Mouse (Mus musculus) adrenal gland, postnatal 14 days (tissue): ENCODE results near the gene D1Ertd622e. TPM values are rescaled to one million over a fixed set of nuclear protein-coding genes. Genes with fewer than 3 reads are reported as not detected.
"Not testable (repeated sequence)": the region's sequence is repeated elsewhere in the genome, so short reads cannot be mapped to it uniquely, and the experiment has no call there.

Experiments
- DNase-seq: peaks from one replicate; pipeline ENCODE4 v3.0.0; 2021; ENCODE audit warnings: mixed read lengths
- total RNA-seq: library from RNA; stranded (reverse); gene quantifications from 2 replicates; pipeline ENCODE4 v1.2.3, GENCODE M21; 2021

D1Ertd622e gene
- total RNA-seq, 1 experiment from 2014 or later: 16.3 TPM

DNA sequence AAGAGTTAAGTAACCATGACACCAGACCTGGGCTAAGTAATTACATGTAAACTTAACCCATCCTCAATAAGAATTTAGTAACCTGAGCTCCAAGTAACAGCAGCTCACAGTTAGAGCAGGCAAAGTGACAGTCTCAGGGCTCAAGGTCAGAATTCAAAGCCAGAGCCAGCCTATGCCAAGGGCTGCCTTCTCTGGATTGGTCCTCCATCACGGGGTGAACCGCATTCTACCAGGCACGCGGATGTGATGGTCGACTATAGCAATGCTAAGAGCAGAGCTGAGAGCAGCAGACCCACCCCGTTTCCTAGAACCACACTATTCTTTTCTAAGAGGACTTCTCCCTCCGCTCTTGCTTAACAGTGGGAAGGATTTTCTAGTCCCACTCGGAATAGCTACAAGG lies 27.8 kb downstream of the D1Ertd622e start:
- DNase-seq: no peak

DNA sequence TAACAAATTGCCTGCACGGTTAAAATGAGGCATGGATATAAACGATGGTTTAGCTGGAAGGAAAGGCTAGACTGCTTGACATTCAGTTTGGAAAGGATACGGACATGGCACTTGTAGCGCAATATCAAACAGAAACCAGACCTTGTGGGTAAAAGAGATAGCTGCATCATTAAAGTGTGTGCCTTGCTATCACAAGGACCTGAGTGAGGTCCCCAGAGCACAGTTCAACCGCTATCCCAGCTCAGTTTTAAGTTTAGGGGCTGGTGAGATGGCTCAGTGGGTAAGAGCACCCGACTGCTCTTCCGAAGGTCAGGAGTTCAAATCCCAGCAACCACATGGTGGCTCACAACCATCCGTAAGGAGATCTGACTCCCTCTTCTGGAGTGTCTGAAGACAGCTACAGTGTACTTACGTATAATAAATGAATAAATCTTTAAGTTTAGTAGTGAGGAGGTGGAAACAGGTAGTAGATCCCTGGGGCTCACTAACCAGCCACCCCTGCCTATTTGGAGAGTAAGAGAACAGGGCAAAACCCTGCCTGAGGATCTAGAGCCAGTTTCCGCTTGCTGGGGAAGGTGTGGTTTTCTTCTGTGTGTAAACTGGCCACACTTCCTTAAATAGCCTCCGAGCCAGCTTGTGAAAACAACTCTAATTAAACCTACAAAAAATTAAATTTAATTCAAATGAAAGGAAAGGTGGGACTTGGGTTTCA lies 29.2 kb downstream of the D1Ertd622e start:
- DNase-seq: no peak

DNA sequence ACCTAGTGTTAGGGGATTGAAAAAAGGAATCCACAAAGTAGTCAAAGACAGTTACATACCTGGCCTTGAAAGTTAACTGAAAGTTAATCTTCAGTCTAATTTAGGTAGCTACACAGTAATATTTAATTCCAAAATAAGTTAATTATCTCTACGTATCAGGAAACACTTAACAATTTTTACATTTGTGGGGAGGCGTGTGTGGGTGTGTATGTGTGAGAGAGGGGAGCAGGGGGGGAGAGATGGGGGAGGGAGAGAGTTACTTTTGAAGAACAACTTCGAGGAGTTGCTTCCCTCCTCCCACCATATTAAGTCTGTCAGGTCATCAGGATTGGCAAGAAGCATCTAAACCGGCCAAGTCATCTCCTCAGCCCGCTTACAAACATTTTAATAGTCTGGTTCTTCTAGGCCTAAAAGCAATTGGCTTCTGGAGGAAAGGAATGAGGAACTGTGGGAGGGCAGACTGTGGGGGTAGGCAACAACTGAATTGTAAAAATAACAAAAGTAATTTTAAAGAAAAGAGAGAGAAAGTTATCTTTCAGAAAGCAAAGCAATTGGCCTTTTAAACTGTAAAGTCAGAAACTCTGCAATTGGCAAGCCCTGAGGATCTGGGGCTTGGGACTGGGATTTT lies 29.9 kb downstream of the D1Ertd622e start:
- no peak for DNase-seq

DNA sequence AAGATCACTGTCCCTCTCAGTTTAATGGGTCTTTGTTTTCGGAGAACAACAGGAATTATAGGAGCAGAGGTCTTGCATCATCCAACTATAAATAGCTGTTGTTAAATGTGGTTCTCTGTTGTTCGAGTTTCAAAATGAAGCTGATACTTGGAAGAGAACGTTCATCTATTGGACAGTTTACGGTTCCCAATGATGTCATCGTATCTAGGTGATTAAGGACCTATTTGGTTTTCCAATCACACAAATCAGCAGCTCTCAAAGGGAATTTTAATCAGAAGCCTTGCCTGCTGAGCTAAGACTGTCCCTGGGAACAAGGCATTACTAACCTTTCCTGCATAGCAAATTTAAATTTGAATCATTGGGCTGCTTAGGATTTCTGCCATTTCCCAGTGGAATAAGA lies 31.7 kb downstream of the D1Ertd622e start:
- no peak for DNase-seq

DNA sequence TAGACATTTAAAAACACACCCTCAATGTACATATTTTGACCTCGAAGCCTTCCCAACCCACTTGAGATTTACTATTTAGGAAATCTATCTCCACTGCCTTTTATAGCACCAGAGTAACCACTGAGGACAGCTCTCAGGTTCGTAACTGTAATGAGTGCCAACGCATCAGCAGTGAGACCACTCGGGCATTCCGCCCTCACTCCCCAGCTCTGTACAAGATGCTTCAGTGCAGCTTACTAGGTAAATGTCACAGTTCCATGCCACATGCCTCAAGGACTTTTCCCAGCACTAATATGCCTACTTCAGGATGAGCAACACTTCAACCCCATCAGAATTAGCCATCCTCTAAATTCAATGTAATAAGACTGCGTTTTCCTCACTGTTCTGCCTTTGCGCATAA lies 33.0 kb downstream of the D1Ertd622e start:
- DNase-seq: no peak

DNA sequence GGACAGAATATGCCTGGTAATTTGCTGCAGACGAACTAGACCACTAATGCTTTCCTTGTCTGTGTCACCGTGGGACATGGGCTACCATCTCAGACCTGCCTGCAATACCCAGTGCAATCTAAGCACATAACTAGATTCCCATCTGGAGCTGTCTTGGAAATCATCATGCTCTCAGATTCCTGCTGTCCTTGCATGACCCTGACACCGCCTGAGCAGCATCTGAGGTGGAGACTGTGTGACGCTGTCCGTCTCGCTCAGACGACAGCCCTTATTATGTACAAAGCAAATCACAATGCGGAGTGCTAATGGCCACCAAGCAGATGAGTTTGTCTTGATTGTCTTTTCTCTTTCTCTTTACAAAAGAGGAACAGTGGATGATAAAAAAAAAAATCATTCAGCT lies 33.9 kb downstream of the D1Ertd622e start:
- no peak for DNase-seq

DNA sequence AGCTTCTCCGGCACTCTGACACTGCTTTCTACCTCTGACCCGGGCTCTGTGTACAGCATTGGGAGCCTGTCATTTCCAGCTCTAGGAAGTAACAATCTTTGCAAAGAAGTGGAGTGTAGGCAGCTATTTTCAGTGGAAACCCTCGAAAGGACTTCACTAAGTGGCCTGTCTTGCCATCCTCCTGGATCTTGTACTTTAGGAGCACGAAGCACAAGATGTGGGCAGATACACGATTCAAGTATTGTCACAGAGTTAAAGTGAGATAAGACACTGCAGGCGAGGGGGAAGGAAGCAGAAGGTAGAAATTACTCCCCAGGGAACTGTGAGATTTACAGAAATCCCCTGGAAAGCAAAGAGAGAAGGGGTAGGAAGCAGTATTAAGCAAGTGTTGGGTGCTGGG lies 36.4 kb downstream of the D1Ertd622e start:
- no peak for DNase-seq

DNA sequence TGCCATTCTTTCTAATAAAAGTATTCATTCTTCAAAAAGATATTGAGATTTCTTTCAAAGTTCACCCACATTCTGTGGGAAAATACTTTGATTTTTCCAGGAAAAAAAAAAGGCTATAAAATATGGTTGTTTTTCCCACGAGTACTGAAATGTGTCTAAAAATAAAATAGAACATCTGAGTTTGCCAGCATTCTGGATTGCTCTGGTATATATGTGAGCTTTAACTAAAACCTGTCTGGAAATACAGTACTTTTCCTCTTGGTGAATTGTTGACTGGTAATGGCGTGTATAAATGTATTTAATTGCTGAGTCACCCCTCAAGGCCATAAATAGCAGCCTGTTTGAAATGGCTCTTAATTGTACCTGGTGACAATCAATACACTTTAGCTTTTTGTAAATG lies 37.5 kb downstream of the D1Ertd622e start:
- no peak for DNase-seq

DNA sequence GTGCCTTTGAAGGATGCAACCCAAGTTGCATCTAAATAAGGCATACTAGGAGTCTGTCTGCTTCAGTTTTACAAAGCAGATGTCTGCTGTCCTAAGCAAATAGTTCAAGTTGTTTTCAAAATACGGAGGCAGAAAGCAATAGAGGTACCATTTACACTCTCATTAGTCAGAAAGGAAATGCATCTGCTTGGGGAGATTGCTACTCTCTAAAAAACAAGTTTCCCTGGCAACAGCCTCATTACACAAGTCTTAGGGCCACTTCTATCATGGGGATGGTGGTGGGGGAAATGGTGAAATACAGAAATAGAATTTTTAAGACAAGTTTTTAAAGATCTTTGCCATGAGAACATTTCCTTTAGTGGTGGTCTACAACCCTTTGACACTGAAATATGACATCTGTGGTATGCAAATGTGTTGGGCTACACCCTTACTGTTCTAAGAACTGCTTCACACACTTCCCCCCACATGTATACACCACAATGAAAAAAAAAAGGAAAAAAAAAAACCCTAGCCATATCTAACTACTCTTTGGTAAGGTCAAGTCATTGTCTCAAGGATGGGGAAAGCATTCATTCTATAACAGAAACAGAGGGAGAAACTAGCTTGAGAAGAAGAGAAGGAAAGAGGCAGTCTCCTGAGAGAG lies 38.5 kb downstream of the D1Ertd622e start:
- no peak for DNase-seq

DNA sequence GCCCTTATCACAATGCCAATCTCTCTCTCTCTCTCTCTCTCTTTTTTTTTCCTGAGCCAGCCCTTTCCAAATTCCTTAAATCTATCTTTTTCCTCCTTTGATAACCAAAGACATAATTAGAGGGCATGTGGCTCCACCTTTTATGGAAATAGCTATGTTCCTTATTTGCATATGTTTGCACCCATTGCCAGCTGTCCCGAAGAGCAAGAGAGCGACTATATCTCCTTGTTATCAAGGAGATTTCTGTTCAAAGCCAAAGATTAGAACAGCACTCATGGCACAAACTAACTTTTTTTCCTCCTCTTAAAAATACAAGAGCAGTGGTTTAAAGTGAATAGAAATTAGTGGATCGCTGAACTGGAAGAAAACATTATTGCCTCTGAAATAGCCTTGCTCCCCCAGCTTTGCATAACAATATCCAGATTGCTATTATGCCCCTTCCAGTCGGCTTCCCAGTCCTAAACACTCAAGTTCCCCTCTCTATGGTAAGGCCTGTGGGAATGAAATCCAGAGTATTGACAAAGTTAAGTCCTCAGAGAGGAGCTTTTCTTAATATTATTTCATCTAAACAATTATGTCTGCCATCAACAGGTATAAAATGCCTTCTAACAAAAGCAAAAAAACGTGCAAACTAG lies 39.2 kb downstream of the D1Ertd622e start:
- DNase-seq: no peak

DNA sequence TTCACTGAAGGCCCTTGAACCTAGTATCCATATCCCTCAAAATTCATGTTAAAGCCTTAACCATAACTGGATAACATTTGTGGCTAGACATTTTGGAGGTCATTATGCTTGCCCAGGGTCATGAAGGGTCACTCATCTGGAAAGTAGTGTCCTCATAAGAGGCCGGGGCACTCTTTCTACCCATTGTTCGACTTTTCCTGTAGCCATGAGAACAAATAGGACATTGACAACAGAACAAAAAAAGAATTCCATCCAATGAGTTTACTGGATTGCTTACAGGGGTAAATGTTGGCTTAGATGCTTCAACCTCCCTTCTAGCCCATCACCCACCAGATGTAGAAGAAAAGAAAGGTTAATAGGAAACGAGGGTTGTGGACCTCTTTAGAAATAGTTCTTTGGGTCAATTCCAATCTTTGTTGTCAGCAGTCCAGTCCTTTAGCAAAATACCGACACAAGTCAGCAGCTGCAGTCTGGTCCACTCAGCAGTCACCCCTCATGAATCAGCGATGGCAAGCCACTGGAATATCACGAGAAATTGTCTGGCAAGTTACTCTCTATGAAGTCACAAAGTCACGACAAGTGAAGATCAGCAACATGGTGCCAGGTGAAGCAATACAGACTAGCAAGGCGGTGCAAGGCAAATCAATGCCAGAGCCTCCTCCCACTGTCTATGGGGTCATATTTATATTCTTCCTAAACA lies 42.1 kb downstream of the D1Ertd622e start:
- no peak for DNase-seq

DNA sequence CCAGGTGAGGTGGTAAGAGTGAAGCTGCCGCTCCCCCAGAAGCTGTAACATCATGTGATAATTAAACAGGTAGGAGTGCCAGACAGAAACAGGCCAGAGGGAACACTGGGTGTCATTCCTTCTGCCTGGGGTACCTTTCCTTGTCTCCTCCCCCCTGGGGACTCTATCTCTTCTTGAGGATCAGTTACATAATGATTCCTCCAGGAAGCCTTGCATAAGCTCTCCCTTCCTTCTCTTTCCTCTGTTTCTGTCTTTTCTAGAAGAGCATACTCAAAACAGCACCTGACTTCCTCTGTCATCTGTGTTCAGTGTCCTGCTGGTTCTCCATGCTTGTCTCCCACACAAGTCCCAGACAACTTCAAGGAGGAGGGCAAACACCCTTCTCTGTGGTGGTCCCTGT lies 46.3 kb downstream of the D1Ertd622e start:
- DNase-seq: no peak

DNA sequence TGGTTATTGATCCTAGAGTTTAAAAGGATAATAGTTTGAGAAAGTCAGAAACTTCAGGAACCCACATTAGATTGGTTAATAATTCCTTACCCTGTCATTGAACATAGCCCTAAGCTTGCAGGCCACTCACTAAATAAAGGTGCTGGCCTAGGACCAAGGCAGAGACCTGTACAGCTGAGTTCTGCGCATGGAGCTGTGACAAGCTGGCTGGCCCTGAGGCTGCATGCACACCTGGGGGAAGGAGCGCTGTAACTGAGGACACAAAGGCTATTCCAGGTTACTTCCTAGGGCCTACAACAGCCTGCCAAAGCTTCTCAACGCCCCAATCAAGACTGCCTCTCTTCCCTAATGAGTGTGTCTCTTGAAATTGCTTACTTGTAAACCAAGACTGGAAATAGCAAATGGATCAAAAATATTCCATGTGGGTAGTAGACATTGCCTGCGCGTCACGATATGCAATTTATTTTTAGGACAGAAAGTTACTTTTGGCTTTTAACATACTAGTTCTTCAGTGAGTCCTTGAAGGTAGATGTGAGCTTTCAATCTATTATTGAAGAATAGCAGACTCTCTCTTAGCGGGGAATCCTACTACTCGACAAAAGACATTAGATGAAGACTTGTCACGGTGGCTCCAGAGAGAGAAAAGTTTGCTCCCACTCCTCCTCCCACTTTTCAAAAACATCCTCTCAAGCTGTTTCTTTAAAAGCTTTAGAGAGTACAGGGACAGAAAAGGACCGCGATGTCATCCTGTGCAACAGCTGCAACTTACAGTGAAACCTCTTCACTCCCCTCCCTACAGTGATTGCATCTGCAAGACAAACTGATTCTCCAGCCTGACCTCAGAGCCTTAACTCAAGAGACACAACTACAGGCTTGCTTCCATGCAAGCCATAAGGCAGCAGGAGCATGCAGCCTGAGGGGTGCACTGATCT lies 47.1 kb downstream of the D1Ertd622e start:
- no peak for DNase-seq

DNA sequence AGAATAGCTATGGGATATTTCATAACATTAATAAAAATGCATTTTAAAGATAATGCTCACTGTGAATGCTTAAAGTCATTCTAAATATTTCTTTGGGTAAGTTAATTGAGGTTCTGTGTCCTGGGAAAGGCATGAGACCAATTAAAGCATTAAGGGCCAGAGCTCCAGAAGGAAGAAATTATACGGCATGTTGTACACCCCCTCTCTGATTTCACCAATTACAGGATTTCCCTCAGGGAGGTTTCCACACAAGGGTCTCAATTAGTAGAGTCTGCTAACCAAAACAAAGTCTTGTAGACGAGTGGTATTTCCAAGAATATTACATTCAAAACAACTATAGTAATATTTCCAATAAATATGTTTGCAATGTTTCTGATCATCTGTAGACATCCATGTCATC lies 50.1 kb downstream of the D1Ertd622e start:
- no peak for DNase-seq

DNA sequence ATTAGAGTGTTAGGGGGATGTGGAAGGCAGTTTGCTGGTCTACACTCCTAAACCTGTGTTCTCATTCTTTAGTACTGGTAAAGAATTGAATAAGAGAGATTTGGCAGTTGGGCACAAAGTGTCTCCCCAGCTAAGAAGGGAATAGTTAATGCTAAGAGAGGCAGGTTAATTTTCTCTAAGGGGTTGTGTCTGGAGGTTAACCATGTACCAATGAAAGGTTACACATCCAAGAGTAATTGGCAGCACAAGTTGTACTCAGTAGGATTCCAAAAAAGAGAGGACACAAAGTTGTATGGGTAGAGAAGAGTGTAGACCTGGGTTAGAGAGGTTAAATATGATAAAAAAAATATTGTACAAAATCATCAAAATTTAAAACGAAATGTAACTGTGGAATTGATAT lies 58.5 kb downstream of the D1Ertd622e start:
- no peak for DNase-seq

DNA sequence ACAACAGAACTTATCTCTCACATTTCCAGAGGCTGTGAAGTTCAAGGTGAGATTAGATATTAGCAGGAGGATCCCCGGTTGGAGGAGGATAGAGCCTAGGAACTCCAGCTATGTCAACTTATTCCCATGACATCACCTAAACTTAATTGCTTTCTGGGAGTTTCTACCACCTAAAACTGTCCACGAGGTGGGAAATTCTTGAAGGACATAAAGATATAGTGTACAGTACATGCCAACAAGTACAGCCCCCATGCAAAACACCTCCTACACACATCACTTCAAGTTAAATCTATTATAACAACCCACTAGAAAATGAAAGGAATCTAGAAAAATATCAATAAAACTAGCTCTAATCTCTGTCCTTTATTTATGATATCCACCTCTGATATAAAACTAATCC lies 61.5 kb downstream of the D1Ertd622e start:
- DNase-seq: no peak

DNA sequence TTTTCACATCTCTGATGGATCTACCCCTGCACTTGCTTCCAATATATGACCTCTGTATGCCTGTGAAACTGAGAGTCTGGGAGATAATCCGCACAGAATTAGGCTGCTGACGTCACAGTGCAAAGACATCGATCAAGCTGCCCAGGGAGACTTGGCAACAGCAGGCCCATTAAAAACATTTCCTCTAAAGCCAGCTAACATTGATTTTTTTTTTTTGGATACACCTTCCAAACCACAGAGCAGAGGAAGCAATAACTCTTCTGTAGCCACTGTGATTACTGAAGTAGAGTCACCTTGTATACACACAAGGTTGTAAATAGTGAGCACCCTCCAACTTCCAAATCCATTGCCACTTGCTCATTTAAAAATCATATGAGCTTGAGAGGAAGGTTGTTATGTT lies 62.8 kb downstream of the D1Ertd622e start:
- no peak for DNase-seq

DNA sequence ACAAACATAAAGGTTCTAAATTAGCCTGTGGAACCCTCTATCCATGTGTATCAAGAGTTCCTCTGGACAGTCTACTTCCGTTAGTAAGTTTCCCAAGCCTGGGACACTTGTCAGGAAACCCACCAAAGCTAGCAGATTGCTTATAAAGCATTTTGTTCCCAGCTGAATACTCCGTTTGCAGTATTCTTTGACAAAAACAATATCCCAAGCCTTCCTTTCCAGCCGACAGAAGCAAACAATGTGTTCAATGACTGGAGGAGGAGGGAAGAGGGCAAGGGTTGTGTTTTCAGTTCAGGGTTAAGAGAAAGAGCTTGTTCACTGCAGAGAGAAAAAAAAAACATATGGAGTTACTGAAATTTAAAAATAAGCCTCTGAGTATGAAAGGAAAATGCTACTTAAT lies 73.3 kb downstream of the D1Ertd622e start:
- no peak for DNase-seq

DNA sequence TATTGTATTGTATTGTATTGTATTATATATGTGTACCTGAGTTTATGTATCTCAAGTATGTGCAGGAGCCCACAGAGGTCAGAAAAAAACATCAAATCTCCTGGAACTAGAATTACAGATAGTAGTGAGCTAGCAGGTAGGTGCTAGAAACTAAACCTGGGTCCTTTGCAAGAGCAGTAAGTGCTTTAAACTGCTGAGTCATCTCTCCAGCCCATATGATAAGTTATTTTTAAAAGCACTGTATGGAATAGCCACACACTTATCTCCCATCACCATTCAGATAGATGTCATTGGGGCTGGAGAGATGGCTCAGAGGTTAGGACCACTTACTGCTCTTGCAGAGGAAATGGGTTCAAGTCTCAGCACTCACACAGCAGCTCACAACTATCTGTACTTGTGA lies 76.8 kb downstream of the D1Ertd622e start:
- DNase-seq: no peak

DNA sequence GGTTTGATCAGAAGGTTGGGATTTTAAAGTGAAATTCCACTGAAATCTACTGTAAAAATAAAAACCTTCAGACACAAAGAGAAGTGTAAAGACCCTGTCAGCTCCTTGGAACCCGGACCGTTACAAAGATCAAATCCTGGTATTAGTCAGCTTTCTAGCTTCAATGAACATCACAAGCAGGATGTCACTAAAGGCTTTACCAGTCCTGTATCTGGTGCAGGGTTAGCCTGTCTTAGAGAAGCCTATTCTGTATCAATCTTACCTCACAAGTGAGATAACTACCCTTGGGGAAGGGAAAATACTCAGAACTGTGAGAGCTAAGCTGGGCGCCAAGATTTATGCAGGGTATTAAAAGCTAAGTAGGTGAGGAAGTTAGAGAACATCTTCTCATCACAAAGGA lies 77.7 kb downstream of the D1Ertd622e start:
- no peak for DNase-seq

DNA sequence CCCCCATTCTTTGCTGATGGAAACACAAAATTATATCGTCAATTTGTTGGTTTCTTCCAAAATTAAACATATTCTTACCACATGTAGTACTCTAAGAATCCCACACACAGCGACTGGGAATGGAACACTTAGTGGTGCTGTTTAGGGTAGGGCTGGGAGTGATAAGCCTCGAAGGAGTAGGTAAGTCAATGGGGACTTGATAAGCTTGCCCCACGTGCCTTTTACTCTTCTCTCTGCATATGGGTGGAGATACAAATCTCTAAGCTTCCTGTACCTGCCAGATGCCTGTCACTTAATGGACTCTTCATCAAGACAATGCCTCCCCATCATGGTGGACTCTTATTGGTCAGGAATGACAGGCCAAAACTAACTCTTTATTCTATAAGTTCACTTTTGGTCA lies 78.8 kb downstream of the D1Ertd622e start:
- no peak for DNase-seq

DNA sequence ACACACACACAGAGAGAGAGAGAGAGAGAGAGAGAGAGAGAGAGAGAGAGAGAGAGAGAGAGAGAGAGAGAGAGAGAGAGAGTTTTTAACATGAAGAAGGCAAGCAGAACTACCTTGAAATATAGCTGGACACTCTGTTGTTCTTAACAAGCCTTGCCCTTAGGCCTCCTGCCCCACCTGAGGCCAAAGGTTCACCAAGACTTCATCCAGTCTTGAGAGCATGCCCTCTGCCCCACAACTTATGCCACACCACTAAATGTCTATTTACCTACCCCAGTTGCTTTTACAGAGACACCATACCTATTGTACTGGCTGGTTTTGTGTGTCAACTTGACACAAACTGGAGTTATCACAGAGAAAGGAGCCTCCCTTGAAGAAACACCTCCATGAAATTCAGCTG lies 81.2 kb downstream of the D1Ertd622e start:
- not testable (repeated sequence) for DNase-seq
